Mouse (Mus musculus): Measurements from ENCODE around the gene Krt9. TPM values are rescaled to one million over a fixed set of nuclear protein-coding genes. Genes with fewer than 3 reads are reported as not detected.
A peak's percentile ranks its signal among the peaks of the same experiment; 100 is the strongest.
"Not testable (repeated sequence)": the region's sequence is repeated elsewhere in the genome, so short reads cannot be mapped to it uniquely, and the experiment has no call there.

Krt9 gene
- total RNA-seq (2021): 1 to 10 TPM; 3.8 to 4.9 TPM
- long read RNA-seq, experiment 1, partial matches to known transcripts: 1 of 1 reads
- long read RNA-seq, experiment 1, other reads (novel, unspliced or antisense): 0 of 1 reads
- long read RNA-seq, experiment 2: 0 reads

GRCm38 (mm10) chr11:100192992-100193391 is at the start of gene Krt9:
Gene Krt9, minus strand, starts transcription at chr11:100193246.
- DNase-seq (ENCODE audit: low spot score in 2 of 2): peak; percentile 59 to 75

GRCm38 (mm10) chr11:100240272-100240671 is 47.2 kb upstream of the Krt9 start:
- not testable (repeated sequence) for DNase-seq (ENCODE audit: low spot score in 2 of 2)

GRCm38 (mm10) chr11:100221741-100222140 is 28.7 kb upstream of the Krt9 start:
- DNase-seq (ENCODE audit: low spot score in 2 of 2): no peak

- no peak for DNase-seq (ENCODE audit: low spot score in 2 of 2)
Measured at GRCm38 (mm10) chr11:100219304-100219703, 26.3 kb upstream of the Krt9 start.

- DNase-seq (ENCODE audit: low spot score in 2 of 2): no peak
Measured at GRCm38 (mm10) chr11:100208542-100208941, 15.5 kb upstream of the Krt9 start.

- DNase-seq (ENCODE audit: low spot score in 2 of 2): no peak
Measured at GRCm38 (mm10) chr11:100207498-100207897, 14.5 kb upstream of the Krt9 start, which contains the start of gene Krt14. Gene Krt14, minus strand, starts transcription at chr11:100207548.

- DNase-seq (ENCODE audit: low spot score in 2 of 2): no peak
Measured at GRCm38 (mm10) chr11:100203448-100203847, 10.4 kb upstream of the Krt9 start.

GRCm38 (mm10) chr11:100202906-100203305 is 9.9 kb upstream of the Krt9 start:
- no peak for DNase-seq (ENCODE audit: low spot score in 2 of 2)

GRCm38 (mm10) chr11:100200104-100200820 is 7.2 kb upstream of the Krt9 start:
- DNase-seq (ENCODE audit: low spot score in 2 of 2): peak; percentile 67 to 72

- peak; percentile 64 to 68 for DNase-seq (ENCODE audit: low spot score in 2 of 2)
Measured at GRCm38 (mm10) chr11:100198666-100199065, 5.6 kb upstream of the Krt9 start.

- no peak for DNase-seq (ENCODE audit: low spot score in 2 of 2)
Measured at GRCm38 (mm10) chr11:100191820-100192219, 1.2 kb downstream of the Krt9 start.

GRCm38 (mm10) chr11:100186736-100187135 is 6.3 kb downstream of the Krt9 start:
- DNase-seq (ENCODE audit: low spot score in 2 of 2): no peak

- no peak for DNase-seq (ENCODE audit: low spot score in 2 of 2)
Measured at GRCm38 (mm10) chr11:100181725-100182124, 11.3 kb downstream of the Krt9 start.

- peak in 1 of 2 experiments; percentile 5 for DNase-seq (ENCODE audit: low spot score in 2 of 2)
Measured at GRCm38 (mm10) chr11:100179260-100179659, 13.8 kb downstream of the Krt9 start.

GRCm38 (mm10) chr11:100178307-100178706 is 14.7 kb downstream of the Krt9 start:
- no peak for DNase-seq (ENCODE audit: low spot score in 2 of 2)

- DNase-seq (ENCODE audit: low spot score in 2 of 2): no peak
Measured at GRCm38 (mm10) chr11:100176791-100177190, 16.3 kb downstream of the Krt9 start.

GRCm38 (mm10) chr11:100168765-100169762 is 24.0 kb downstream of the Krt9 start:
- peak; percentile 68 to 83 for DNase-seq (ENCODE audit: low spot score in 2 of 2)

GRCm38 (mm10) chr11:100168071-100168470 is 25.0 kb downstream of the Krt9 start:
- no peak for DNase-seq (ENCODE audit: low spot score in 2 of 2)

- no peak for DNase-seq (ENCODE audit: low spot score in 2 of 2)
Measured at GRCm38 (mm10) chr11:100164392-100164791, 28.7 kb downstream of the Krt9 start.

GRCm38 (mm10) chr11:100157908-100158477 is 35.1 kb downstream of the Krt9 start:
- no peak for DNase-seq (ENCODE audit: low spot score in 2 of 2)

- DNase-seq (ENCODE audit: low spot score in 2 of 2): no peak
Measured at GRCm38 (mm10) chr11:100157331-100157730, 35.7 kb downstream of the Krt9 start.
